Mouse (Mus musculus) B cell, adult 62 days (primary cell): ENCODE measurements around the gene Fosl1. TPM values are rescaled to one million over a fixed set of nuclear protein-coding genes. Genes with fewer than 3 reads are reported as not detected.

Experiments used
- total RNA-seq: library from RNA; stranded (reverse); gene quantifications from 4 replicates; pipeline ENCODE4 v1.2.4, GENCODE M21; 2023

The Fosl1 gene
- total RNA-seq = 0.41 to 2.4 TPM (median 1.2 TPM) in 4 replicates

GRCm38 (mm10) chr19:5447515-5448353 lies at the start of gene Fosl1:
TSS of gene Fosl1 (plus strand) at chr19:5447547.

GRCm38 (mm10) chr19:5402293-5402692 lies 45.1 kb upstream of the Fosl1 start, which contains the start of gene Tsga10ip:
TSS of gene Tsga10ip (minus strand) at chr19:5402526.

GRCm38 (mm10) chr19:5424782-5425741 lies 22.3 kb upstream of the Fosl1 start, which contains the start of the genes Drap1 and AI837181:
TSS of gene Drap1 (minus strand) at chr19:5424979.
TSS of gene AI837181 (plus strand) at chr19:5425144.

GRCm38 (mm10) chr19:5457746-5458442 lies 10.5 kb downstream of the Fosl1 start, which contains the start of gene Ccdc85b:
TSS of gene Ccdc85b (minus strand) at chr19:5457894.

GRCm38 (mm10) chr19:5460465-5460911 lies 13.1 kb downstream of the Fosl1 start, which contains the start of gene Fibp:
TSS of gene Fibp (plus strand) at chr19:5460615.

GRCm38 (mm10) chr19:5468374-5468773 lies 21.0 kb downstream of the Fosl1 start, which contains the start of gene Ctsw:
TSS of gene Ctsw (minus strand) at chr19:5468507.

GRCm38 (mm10) chr19:5473720-5474119 lies 26.4 kb downstream of the Fosl1 start, which contains the start of gene Efemp2:
TSS of gene Efemp2 (plus strand) at chr19:5473954.

GRCm38 (mm10) chr19:5487768-5488550 lies 40.6 kb downstream of the Fosl1 start, which contains the start of gene Mus81:
TSS of gene Mus81 (minus strand) at chr19:5488402.

GRCm38 (mm10) chr19:5490313-5490897 lies 43.1 kb downstream of the Fosl1 start, which contains the start of gene Cfl1:
TSS of gene Cfl1 (plus strand) at chr19:5490455.

GRCm38 (mm10) chr19:5503687-5504086 lies 56.3 kb downstream of the Fosl1 start, which contains the start of gene 1700020D05Rik:
TSS of gene 1700020D05Rik (minus strand) at chr19:5503787.

Other genes with a start within 250 kb of the Fosl1 start
- 72.0 to 82.2 TPM (median 75.3 TPM) in 4 replicates for gene Pacs1, start 174.4 kb upstream of the Fosl1 start, total RNA-seq
- 307 to 329 TPM (median 311 TPM) in 4 replicates for gene Sf3b2, start 152.1 kb upstream of the Fosl1 start, total RNA-seq
- gene Gal3st3, start 149.2 kb upstream of the Fosl1 start, total RNA-seq = not detected in 4 replicates
- not detected in 4 replicates for gene Catsper1, start 111.8 kb upstream of the Fosl1 start, total RNA-seq
- gene Cst6, start 98.0 kb upstream of the Fosl1 start, total RNA-seq = 1.1 TPM in 1 of 4 replicates, not detected in the others
- gene Eif1ad, start 80.8 kb upstream of the Fosl1 start, total RNA-seq = 34.9 to 38.5 TPM (median 36.1 TPM) in 4 replicates
- gene Banf1, start 80.4 kb upstream of the Fosl1 start, total RNA-seq = 88.3 to 99.9 TPM (median 93.3 TPM) in 4 replicates
- gene Sart1, start 58.8 kb upstream of the Fosl1 start, total RNA-seq = 164 to 192 TPM (median 190 TPM) in 4 replicates
- gene Tsga10ip, start 45.0 kb upstream of the Fosl1 start, total RNA-seq = not detected in 4 replicates
- 152 to 183 TPM (median 166 TPM) in 4 replicates for gene Drap1, start 22.6 kb upstream of the Fosl1 start, total RNA-seq
- gene AI837181, start 22.4 kb upstream of the Fosl1 start, total RNA-seq = 48.5 to 56.8 TPM (median 51.1 TPM) in 4 replicates
- 2.5 to 3.4 TPM (median 2.8 TPM) in 4 replicates for gene Ccdc85b, start 10.3 kb downstream of the Fosl1 start, total RNA-seq
- gene Fibp, start 13.1 kb downstream of the Fosl1 start, total RNA-seq = 71.4 to 110 TPM (median 105 TPM) in 4 replicates
- 0.92 to 2.5 TPM (median 1.4 TPM) in 4 replicates for gene Ctsw, start 21.0 kb downstream of the Fosl1 start, total RNA-seq
- gene Efemp2, start 26.4 kb downstream of the Fosl1 start, total RNA-seq = not detected in 4 replicates
- gene Mus81, start 40.9 kb downstream of the Fosl1 start, total RNA-seq = 29.5 to 38.4 TPM (median 36.3 TPM) in 4 replicates
- gene Cfl1, start 42.9 kb downstream of the Fosl1 start, total RNA-seq = 1,244 to 1,311 TPM (median 1,302 TPM) in 4 replicates
- gene 1700020D05Rik, start 56.2 kb downstream of the Fosl1 start, total RNA-seq = 1.6 to 3.8 TPM (median 2.1 TPM) in 4 replicates
- 9.1 to 11.3 TPM (median 9.6 TPM) in 4 replicates for gene Snx32, start 63.0 kb downstream of the Fosl1 start, total RNA-seq
- gene Ovol1, start 113.1 kb downstream of the Fosl1 start, total RNA-seq = not detected in 4 replicates
- gene Ap5b1, start 120.5 kb downstream of the Fosl1 start, total RNA-seq = 15.4 to 17.9 TPM (median 15.7 TPM) in 4 replicates
- 75.8 to 104 TPM (median 94.4 TPM) in 4 replicates for gene Rnaseh2c, start 154.3 kb downstream of the Fosl1 start, total RNA-seq
- 102 to 119 TPM (median 114 TPM) in 4 replicates for gene Kat5, start 162.7 kb downstream of the Fosl1 start, total RNA-seq
- 140 to 161 TPM (median 148 TPM) in 4 replicates for gene Rela, start 189.9 kb downstream of the Fosl1 start, total RNA-seq
- 565 to 597 TPM (median 588 TPM) in 4 replicates for gene Sipa1, start 216.2 kb downstream of the Fosl1 start, total RNA-seq
- gene Map3k11, start 241.2 kb downstream of the Fosl1 start, total RNA-seq = 55.2 to 63.2 TPM (median 57.8 TPM) in 4 replicates
- 193 to 226 TPM (median 206 TPM) in 4 replicates for gene Pcnx3, start 241.4 kb downstream of the Fosl1 start, total RNA-seq